Mouse (Mus musculus) T-helper 2 cell (primary cell): ENCODE measurements around the gene Armt1.

Experiments
- in situ Hi-C: fragments of 300-600 bp; cut with MboI, MseI; formaldehyde crosslinking; loops from one replicate; pipeline ENCODE4 v1.15.1; 2025; ENCODE audit warnings: high pct_unique_total_duplicates

The Armt1 gene

GRCm38 (mm10) chr10:4432123-4432931 lies at the start of gene Armt1, which contains the start of gene Rmnd1:
Gene Armt1 (plus strand): TSS chr10:4432467.
Gene Rmnd1 (minus strand): TSS chr10:4432388.
- in situ Hi-C loops: no loop called here

GRCm38 (mm10) chr10:4384244-4384643 lies 48.0 kb upstream of the Armt1 start:
- in situ Hi-C loops: no loop called here

DNA sequence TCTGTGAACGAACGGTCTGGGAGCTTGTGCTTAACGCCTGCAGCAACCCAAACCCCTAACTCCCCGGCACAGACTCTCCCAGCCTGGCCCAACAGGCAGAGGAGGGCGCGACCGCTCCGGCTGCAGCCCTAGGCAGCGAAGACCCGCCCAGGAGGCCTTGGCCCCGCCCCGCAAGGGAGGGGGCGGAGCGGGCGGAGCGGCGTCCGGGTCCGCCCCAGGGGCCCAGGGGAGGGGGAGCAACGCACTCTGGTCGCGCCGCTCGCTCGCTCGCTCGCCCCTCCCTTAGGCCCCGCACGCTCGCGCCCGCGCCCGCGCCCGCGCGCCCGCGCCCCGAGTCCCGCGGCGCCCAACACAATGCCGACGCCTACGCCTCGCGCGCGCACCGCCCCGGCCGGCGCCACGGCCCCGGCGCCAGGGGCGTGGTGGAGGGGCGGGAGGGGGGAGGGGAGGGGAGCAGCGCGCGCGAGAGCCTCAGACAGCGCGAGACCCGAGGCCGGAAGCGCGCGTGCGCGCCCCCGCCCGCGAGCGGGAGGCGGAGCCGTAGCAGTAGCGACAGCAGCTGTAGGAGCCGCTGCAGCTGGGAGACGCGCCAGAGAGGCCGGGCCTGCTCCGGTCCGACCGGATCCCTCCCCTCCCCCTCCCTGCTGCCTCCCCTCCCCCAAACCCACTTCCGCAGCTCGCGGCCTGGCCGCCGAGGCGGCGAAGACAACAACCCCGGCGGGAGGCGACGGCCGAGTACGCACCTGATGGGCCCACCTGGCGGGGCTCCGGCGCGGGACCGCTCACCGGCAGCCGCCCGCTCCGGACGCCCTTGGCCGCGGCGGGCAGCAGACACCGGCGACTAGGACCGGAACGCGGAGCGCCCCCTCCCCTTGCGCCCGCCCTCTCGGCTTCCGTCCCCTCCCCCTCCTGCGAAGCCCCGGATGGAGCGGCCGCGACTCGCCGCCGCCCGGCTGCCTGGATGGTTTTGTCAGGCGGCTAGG lies 45.4 kb upstream of the Armt1 start:
- in situ Hi-C loops: no loop called here

DNA sequence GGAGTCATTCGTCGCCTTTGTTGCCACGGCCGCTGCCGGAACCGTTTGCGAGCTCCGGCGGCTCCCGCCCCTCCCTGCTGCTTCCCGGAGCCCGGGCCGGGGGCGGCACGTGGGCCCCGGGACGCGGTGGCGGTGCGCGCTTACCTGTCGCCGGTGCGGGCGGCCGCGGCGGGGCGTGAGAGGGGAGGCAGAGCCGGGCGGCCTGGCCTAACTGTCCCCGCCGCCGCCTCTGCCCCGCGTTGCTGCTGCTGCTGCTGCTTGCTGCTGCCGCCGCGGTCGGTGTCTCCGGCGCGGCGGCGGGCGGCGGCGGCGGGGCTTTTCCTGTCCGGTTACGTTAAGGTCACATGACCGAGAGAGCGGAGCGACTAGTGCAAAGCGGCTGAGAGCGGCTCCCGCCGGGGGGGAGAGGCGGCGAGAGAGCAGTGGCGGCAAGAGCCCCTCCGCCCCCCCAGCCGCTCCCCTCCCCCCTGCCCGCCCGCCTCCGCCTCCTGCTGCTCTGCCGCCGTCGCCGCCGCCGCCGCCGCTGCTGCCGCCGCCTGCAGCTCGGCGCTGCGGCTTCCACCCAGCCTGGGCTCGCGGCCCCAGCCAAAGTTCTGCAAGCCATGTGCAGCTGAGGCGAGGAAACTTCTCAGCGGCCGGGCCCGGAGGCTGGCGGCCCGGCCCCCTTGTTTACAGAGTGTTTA lies 44.4 kb upstream of the Armt1 start, which contains the start of gene Zbtb2:
Gene Zbtb2 (minus strand): TSS at position 408 of the 683 bp plus-strand sequence.
- in situ Hi-C loops: no loop called here

DNA sequence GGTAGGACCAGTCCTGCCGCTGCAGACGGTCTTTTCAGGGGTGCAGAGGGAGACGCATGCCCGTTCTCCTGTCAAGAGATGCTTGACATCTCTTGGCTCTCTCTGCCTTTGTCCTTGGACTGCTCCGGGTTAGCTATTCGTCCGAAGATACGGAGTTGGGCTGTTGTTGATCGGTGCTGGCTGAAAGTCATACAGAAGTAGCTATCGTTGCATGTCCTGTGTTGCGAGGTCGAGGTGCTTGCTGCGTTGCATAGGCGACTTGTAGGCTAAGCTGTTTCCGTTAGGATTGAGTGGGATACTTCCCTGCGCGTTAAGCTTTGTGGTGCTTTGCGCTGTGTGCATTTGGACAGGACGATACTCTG lies 43.9 kb upstream of the Armt1 start:
- in situ Hi-C loops: no loop called here

DNA sequence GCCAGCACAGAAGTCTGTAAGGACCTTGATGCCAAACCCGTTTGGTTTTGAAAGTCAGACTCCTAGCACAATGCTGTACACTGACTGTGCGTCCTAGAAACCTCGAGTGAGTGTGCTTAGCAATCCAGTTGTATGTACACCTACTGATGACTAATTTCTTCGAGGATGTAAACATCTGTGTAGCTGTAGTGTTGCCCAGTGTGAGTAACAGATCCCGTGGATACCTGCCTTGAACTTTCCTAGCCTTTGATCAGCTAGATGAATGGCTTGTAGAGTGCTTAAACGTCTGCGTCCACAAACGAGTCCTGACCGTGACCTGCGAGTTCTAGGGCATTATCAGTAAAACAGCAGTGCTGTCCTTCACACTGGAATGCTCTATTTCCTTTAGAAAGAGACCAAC lies 43.2 kb upstream of the Armt1 start:
- in situ Hi-C loops: no loop called here

DNA sequence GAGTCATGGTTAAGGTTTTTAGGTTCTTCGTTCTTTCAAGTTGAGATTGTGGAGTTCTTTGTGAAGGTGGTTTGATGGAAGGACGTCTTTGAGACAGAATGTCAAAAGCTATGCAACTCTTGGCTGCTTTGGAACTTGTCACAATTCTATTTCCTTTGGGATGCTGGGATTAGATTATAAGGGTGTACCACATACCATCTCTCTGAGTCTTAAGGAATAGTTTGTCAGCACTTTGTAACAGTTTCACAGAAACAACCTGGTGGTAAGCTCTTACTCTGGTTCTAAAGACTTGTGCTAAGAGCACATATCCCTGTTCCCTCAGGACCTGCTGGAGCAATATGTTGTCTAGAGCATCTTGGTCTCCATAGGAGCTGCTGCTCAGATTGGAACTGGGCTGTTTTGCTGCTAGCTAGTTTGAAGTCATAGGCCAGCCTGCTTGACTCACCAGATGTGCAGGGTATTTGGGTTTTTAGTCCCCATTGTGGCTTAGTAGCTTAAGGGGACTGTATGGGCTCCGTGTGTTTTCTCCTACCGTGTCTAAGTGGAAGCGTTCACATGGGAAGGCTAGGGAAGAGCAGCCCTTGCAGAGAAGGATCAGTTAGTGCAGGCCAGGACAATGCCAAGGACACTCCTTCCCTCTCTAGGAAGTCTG lies 42.7 kb upstream of the Armt1 start:
- in situ Hi-C loops: no loop called here

DNA sequence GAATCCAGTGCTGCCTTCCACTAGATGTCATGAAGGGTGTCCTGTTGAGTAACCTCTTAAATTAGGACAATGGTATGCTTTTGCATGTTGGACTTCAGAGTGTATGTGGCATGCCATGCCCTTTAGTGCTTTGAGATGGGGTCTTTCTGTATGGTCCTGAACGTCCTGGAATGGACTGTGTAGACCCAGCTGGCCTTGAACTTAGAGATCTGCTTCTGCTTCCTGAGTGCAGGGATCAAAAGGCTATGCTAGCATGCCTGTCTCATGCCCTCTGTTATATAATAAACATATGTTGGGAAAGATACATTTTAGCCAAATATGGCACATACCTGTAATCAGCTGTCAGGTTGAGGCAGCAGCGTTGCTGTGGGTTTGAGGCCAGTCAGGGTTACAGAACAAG lies 41.7 kb upstream of the Armt1 start:
- in situ Hi-C loops: no loop called here

DNA sequence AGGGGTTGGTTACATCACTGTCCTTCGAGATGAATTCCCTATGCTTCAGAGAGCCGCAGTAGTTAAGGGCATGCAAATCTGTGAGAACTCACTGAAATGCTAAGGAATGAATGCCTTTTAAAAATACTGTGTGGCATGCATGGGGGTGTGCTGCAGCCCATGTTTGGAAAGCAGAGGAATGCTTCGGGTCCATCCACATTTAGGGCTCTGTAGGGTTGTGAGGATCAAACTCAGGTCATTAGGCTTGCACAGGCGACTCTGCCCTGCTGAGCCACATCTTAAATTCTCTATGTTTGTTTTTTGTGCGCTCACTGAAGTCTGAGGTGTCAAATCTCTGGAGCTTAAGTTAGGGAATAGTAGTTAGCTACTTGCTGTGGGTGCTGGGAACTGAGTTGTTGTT lies 41.2 kb upstream of the Armt1 start:
- in situ Hi-C loops: no loop called here

- in situ Hi-C loops: no loop called here
Observed at GRCm38 (mm10) chr10:4391851-4392250, 40.4 kb upstream of the Armt1 start.

- in situ Hi-C loops: loop anchor here (5.0 kb wide), 1 partner anchor 42 kb away; no protein-coding TSS in a partner anchor
Observed at GRCm38 (mm10) chr10:4395321-4395720, 36.9 kb upstream of the Armt1 start.

GRCm38 (mm10) chr10:4398058-4398457 lies 34.2 kb upstream of the Armt1 start:
- in situ Hi-C loops: loop anchor here (5.0 kb wide), 1 partner anchor 39 kb away; no protein-coding TSS in a partner anchor

DNA sequence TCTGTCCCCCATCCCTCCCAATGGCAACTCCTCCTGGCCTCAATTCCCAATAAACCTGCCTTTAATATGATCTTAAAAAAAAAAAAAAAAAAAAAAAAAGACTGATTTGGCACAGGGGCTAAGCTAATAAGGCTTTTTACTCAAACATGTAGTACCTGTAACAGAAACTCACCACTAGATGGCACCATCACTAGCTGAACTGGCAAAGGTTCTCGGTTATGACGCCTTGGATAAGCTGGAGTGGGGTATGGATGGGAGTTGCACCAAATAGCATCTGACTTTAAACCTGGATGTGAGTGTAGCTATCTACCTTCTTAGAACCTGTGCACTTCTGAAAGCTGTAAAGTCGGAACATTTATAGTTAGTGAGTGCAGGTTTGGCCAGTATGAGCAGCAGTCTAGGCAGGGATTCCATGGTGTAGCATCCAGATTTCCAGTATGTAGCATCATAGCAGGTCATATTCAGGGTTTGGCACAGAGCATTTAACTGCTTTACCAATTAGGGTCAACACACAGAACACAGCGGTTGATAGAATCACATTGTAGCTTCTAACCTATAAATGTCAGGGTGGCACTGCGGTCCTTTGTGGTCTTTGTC lies 27.3 kb upstream of the Armt1 start:
- in situ Hi-C loops: loop anchor here (5.0 kb wide), 1 partner anchor 757 kb away; no protein-coding TSS in a partner anchor

- in situ Hi-C loops: loop anchor here (5.0 kb wide), 1 partner anchor 757 kb away; no protein-coding TSS in a partner anchor
Observed at GRCm38 (mm10) chr10:4405511-4405910, 26.8 kb upstream of the Armt1 start.

DNA sequence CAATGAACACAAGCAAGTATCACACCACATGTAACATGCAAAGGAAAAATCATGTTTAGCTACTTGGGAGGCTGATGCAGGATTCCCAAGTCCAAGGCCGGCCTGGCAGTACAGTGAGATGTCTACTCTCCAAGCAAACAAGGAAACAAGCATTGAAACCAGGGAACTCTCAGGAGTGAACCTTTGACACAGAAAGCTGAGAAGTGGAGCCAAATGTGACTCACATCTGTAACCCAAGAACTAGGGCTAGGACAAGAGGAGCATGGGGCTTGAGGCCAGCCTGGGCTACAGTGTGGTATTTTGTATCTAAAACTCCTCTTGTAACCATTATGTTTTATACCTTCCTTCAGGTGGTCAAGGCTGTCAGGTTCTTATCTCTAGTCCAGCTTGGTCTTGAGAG lies 25.1 kb upstream of the Armt1 start:
- in situ Hi-C loops: loop anchor here (5.0 kb wide), 1 partner anchor 755 kb away; no protein-coding TSS in a partner anchor

DNA sequence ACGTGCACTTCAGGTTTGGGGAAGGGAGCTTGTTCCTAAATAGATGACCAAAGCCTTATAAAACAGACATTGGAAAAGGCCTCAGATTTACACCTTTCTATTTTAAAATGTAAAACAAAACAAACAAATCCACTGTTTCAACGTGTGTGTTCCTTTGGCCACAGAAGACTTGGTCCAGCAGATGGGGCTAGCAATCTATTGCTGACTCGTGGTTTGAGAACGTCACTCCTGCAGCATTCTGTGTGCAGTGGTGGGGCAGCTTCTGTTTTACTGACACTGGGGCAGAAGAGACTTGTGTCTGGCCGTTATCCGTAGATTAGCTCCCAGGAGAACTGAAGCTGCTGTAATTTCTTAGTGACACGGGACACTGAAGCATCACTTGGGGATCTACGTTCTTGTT lies 7.0 kb upstream of the Armt1 start:
- in situ Hi-C loops: loop anchor here (10.0 kb wide), 1 partner anchor 1370 kb away; no protein-coding TSS in a partner anchor

DNA sequence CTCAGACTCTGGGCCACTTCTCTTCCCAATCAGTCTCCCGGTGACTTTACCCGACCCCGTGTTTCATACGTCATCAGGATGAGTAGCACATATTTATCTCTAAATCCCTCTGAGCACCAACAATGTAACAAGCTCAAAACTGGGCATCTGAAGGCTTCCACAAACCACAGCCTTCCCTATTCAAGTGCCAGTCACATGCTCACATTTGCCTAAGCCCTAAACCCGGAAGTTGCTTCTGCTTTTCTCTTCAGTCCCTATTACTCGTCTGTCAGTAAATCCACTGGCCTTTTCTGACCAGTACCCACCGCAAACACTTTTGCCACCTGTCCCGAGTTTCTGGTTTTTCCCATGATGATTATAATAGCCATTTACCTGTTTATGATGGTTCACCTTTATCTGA lies 1.9 kb upstream of the Armt1 start:
- in situ Hi-C loops: no loop called here

DNA sequence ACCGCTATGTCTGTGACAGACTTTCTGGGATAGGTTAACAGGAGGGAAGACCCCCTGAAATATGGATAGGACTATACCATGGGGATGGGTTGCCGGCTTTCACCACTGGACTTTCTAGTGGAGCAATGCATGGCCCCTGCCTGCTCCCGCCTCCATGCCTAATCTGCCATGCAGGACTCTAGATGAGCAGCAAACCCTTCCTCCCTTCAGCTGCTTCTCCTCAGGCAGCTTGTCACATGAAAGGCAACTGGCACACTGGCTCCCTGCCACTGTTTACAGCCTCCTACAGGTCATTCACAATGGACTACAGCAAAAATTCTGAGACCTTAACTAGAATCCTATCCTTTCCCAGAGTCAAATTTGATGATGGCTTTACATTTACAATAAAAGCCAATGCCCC lies 1.4 kb upstream of the Armt1 start:
- in situ Hi-C loops: no loop called here

DNA sequence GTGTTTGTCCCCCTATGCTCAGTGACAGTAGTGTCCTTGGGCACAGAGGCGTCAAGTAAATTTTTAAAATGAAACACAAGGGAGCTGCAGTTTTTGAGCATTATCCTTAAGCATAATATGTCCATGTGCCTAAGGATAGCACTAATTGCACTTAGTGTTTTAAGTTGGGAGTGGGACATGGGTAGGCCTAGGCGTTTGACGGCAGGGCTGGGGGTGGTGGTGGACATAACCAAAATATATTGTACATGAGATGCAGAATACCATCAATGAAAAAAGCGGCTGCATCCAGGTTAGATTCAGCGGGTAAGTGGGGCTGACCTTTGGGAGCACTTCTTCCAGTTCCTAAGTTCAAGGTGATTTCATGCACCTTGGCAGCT lies 533 bp upstream of the Armt1 start:
- in situ Hi-C loops: no loop called here

- in situ Hi-C loops: no loop called here
Observed at GRCm38 (mm10) chr10:4432996-4433755, 909 bp downstream of the Armt1 start.
